Mouse (Mus musculus): ENCODE measurements at regions not wholly inside any gene's neighbourhood (a gene's known extent, or its start where the extent isn't known, plus 50 kb on each side); places are given as distances from the start of the nearest gene placed in this dataset.
"Not testable (repeated sequence)": the region's sequence is repeated elsewhere in the genome, so short reads cannot be mapped to it uniquely, and the experiment has no call there.

DNA sequence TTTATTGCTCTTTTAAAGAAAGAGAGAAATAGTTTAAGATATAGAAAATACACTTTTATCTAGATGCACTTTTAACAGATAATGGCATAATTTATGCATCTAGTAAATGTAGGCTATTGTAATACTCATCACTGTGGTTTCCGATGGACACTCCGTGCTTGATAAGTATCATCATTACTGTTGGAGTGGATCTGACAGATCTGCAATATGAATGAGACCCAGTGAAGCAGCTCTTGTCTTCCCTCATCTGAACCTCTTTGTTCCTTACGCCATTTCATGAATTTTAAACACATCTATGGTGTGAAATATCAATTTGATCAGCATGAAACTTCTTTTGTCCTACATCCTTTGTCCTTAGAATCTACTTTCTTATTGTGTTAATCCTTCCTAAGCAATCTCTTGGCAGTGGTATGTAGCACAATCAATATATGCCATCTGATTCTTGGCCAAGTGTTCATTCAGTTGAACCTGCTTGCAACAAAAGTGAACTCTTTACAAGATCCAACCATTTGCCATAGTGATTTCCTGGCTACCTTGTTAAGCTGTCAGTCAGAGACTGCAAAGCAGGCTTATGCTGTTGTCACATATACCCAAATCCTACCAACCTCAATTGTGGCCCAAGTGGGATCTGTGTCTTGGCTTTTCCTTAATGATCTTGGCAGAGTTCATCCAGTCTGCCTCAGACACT lies 452.0 kb upstream of the Dab2 start:
- no peak for DNase-seq (ENCODE audit: low read depth, low spot score)

DNA sequence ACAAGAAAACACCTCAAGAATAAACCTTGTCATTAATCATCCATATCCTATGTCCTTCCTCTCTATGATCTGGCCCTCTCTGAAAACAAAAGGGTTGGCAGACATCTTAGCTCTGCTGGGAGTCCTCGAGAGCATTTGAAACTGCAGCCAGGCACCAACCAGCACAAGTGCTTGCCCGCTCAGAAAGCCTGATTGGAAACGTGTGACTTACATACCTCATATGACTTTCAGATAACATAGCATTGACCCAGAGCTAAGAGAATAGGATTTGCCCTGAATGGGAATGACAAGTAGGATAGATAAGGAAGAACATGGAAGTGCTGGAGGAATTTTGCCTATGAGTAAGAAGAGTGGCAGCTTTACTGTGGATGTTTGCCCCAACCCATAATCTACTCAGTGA lies 447.1 kb upstream of the Dab2 start:
- DNase-seq (ENCODE audit: low read depth, low spot score): no peak

DNA sequence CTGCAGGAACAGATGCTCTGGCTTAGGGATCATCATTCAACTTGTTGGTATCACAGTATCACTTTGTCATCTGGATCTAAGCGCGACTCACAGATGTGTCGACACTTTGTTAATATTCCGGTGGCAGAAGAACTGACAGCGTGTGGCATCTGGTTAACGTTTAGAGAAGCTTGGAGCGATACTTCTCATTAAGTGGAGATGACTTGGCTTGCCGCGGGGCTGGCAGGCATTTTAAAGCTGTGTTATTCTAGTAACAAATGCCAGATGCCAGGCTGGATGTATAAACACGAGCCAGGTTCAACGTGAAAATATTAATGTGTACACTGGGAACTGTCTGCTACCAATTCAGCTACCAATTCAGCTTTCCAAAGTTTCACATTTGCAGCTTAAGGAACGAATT lies 430.3 kb upstream of the Dab2 start:
- peak; percentile 17 for DNase-seq (ENCODE audit: low read depth, low spot score)

DNA sequence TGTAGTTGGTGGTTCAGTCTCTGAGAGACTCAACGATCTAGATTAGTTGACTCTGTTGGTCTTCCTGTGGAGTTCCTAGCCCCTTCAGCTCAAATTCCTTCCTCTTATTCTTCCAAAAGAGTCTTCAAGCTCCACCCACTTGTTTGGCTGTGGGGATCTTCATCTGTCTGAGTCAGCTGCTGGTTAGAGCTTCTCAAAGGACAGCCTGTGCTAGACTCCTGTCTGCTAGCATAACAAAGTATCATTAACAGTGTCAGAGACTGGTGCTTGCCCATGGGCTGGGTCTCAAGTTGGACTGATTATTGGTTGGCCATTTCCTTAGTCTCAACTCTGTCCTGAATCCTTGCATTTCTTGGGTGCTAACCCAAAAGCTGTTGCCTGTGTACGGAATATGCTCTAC lies 429.7 kb upstream of the Dab2 start:
- DNase-seq (ENCODE audit: low read depth, low spot score): no peak

DNA sequence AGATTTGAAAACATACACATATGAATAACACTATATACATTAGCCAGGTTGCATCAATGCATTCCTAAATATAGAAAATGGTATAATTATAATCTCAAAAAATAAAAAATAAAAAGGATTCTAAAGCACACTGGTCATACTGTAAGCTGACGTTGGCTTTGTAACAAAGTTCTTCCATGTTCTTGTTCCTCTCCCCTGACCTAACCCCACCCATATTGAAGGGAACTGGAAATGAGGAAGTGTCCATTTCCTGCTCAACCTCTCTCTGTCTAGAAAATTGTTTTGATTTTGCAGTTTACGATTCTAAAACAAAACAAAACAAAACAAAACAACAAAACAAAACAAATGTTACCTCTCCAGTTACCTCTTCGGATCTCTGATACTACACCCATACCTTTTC lies 427.5 kb upstream of the Dab2 start:
- DNase-seq (ENCODE audit: low read depth, low spot score): no peak

DNA sequence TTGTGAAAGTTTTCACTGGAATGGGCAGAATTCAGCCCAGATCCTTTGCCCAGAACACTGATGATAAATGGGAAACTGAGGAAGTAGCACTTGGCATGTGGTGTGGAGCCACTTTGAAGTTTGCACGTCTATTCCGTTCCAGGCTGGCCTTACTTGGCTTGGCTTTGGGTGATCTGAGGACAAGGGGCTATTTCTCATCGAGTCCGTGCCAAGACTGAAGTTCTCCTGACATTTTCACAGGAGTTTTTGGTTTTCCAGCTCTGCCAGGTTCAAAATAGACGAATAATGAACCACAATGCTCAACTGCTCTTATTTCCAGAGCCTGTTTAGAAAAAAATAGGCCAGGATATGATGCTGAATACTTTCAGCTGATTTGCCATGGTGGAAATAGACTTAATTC lies 421.8 kb upstream of the Dab2 start:
- no peak for DNase-seq (ENCODE audit: low read depth, low spot score)

DNA sequence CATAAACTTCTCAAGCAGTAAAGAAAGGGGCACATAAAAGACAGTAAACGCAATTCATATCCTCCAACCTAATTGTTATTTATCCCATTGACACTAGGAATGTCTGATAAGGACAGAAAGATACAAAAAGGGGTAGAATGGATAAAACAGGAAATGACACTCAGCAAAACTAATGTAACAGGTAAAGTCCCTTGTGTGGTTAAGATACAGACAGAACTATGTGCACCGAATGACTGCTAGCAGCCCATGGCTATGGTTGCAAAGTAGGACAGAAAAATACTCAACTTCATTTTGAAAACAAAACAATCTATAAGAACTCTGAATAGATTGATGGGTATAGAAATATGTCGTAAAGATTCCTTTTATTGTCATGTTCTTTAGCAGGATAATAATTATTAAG lies 408.4 kb upstream of the Dab2 start:
- no peak for DNase-seq (ENCODE audit: low read depth, low spot score)

DNA sequence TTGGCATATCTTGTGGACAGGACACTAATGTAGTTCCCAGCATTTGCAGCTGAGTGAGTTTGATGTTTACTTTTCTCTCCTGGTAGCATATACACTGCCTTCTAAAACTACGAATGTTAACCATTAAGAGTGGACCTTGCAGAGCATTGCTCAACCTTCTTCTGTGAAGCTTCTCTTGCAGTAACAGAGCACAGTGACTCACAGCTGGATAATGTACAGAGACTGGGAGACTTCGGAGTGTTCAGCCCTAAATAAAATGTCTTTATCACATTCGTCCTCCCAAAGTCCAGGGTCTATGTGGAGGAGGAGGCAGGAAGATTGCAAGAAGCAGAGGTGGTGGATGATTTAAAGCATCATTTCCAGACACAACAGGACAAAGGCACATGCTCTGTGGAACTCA lies 407.6 kb upstream of the Dab2 start:
- DNase-seq (ENCODE audit: low read depth, low spot score): no peak

DNA sequence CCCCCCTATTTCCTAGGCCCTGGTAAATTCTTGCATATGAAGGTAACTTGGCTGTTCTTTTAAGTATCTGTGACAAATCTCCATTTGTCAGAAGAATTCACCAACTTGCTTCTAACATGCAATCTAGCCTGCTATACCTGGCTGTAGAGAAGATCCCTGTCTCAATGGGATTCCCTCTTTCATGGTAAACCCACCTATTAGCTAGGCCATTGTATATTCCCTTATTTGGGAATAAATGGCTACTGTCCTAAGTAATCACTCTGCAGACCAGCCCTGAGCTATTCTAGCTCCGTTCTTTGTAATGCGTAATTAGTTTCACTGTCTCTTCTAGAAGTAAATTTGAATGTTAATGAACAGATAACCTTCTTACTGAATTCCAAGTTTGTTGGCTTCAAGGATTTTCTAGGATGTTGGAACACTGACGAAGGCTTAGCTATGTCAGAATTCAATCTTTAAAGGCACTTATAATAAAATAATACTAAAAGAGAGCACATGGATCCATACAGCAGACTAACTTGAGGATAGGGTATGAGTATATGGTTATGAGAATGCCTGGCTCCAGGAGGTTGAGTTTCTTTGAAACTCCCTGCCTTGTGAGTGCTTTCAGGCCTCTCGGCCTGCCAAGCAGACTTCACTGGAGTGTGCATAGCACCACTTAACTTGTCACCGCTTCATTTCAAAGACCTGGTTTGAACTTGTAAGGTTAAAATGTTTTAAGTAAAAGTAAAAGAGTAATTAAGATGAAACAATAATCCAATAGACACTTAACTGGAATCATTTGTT lies 403.7 kb upstream of the Dab2 start:
- DNase-seq (ENCODE audit: low read depth, low spot score): not testable (repeated sequence)

DNA sequence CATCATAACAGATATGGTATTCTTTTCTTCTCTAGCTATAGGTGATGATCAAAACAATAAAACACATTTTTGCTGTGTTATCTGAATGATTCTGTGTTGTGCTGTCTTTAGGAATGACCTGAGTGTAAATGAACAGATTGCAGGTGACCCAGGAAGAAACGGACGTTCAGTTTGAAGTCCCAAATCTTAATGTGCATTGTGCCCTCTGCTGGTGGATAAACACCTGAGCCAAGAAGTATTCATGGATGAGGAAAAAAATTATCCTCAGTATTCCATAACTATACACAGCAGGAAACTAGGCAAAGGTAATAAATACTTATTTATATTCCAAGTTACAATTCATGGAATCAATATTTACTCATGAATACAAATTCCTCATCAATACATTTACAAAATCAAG lies 384.3 kb upstream of the Dab2 start:
- DNase-seq (ENCODE audit: low read depth, low spot score): peak; percentile 27

DNA sequence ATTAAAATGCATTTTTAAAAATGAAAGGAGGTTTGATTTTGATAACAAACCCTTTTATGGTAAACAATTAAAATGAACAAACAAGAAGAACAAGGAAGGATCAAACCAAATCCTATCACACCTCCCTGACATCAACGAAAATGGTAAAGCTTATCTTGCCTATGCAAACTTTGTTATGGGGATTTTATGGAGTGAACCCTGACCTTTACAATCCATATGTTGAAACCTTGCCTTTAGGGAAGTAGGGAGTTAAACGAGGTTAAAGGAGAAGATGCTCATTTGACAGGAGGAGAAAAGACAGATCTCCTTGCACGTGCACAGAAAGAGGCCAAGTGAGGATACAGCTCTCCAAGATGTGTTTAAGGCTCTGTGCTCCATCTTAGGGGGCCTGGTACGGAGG lies 379.5 kb upstream of the Dab2 start:
- DNase-seq (ENCODE audit: low read depth, low spot score): no peak

DNA sequence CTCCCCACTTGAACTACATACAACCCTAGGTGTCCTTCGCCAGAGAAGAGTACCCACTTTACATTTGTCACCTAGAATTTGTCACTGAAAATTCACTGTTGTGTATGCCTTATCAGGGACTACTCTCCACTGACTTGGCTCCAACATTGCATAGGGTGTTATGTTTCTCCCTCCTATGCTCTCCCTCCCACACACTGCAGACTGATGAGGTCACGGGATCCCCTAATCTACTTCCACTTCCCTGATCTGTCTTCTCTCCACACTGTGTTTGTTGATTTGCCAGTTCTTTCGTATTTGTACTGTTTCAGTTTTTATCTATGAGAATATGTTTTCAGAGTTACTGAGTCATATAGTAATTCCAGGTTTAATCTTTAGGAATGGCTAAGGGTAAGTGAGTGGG lies 371.8 kb upstream of the Dab2 start:
- no peak for DNase-seq (ENCODE audit: low read depth, low spot score)

DNA sequence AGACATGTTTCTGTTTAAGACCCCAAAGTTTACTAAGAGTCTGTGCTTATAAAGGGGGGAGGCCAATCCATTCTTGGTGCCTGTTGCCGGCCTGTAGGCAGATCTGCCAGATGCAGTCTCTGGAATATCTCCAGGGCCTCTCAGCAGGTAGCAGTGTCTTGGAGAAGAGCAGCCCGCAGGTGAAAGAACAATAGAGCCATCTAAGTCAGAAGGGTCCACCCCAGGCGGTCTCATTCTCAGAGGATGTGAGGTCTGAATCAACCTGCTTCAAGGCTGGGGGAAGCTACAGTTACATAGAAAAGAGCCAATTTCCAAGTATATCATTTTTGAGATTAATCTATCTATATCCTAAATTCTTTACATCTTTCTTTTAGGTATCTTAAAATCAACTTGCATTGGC lies 366.0 kb upstream of the Dab2 start:
- no peak for DNase-seq (ENCODE audit: low read depth, low spot score)

DNA sequence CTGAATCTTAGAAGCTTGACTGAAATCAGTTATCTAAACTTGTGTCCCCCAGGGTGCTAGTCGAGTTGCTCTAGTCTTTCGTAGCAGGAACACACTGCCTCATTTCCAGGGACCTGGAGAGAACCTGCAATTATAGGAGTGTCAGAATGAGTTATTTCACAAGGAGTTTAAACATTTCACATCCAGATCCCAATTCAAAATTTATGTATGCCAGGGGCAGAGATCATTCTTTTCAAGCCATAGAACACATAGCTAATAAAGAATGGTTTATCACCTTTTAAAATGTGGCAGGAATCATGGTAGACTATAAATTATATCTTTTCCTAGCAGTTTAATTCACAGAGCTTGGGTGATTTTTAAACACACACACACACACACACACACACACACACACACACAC lies 358.6 kb upstream of the Dab2 start:
- peak; percentile 35 for DNase-seq (ENCODE audit: low read depth, low spot score)

DNA sequence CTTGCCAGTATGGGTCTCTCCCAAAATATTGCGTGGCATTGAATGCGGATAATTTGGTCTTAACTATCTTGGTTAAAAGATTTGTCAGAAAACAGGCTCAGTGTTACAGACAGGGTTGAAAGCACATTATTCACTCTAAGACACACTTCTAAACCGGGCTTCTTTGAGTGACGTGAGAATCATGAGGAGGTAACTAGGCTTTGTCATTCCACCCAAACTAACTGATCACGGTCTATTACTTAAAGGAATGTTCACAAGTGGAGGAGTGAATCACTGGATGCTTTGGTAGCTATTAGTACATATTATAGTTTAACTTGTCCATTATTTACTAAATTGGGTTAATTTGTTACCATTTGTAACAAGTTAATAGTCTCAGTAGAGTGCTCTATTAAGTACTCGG lies 352.9 kb upstream of the Dab2 start:
- DNase-seq (ENCODE audit: low read depth, low spot score): no peak

DNA sequence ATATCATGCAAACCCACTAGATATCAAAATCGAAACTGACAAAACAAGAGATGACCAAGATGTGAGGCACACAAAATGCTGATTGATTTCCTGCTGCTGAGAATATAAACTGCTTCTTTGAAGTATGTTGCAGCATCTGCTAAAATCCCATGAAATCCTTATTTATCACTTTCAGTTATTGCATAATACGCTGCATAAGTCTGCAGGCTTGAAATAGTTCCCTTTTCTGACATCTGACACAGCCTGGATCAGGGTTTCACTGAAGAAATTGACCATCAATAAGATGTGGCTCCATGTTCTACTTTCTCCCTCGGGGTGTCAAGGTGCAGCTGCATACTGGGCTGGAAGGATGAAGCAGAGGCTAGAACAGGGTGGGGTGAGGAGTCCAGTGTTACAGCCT lies 348.7 kb upstream of the Dab2 start:
- DNase-seq (ENCODE audit: low read depth, low spot score): no peak

DNA sequence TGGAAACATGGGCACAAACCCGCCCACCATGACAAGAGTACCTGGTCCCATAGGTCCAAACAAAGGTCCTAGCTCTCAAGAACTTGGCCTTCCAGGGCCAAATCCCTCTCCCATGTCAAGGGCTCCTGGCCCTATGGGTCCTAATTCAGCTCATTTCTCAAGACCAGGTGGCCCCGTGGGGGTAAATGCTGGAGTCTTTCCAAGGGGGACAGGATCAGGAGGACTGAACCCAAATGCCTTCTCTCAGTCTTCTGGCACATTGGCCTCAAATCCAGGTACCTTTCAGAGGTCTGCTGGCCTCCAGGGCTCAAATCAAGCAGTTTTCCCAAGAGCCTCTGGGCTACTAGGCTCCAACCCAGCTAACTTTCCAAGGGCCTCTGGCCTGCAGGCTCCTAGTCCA lies 347.9 kb upstream of the Dab2 start:
- not testable (repeated sequence) for DNase-seq (ENCODE audit: low read depth, low spot score)

DNA sequence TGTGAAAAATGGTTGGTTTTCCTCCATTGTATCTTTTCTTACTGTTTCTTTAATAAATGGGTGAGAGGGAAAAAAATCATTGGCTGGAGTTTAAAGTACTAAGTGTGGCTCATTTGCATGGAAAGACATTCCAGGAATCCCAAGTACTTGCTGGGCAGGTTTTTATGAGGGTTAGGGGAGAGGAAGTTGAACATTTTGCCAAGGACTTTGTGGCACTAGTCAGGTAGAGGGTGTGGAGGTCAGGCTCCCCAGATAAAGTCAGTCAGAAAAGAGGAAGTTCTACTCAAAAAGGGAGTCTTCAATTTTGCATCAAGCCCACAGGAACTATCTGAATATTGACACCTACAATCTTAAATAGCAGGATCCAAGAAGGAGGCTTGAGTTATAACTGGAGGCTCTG lies 346.5 kb upstream of the Dab2 start:
- DNase-seq (ENCODE audit: low read depth, low spot score): no peak

DNA sequence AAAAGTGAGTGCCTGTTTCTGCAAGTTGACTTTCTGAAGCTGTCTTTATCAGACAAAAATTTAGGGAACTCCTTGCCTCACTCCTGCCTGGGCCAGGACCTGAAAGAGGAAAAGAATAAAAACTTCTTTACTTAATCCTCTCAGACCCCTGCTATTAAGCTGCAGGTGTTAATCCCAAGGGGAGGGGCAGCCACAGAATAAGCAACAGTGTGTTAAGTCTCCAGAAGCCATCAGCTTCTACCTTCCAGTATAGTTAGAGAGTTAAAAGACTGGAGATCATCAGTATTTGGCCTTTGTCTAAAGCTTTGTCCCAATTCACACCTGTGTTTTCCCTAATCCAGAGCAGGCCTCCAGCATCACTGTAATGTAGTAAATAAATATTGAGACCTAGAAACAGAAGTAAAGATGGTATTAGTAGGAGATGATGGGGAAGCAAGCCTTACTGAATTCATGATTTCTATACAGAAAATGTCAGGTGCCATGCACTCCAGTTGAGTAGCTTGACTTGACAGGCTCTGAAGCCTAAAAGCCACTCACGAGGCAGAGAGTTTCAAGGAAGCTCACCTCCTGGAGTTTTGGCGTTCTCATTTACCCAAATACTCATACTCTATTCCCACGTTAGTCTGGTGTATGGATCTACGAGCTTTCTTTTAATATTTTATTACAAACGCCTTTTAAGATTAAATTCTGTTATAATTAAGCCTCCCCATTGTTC lies 308.1 kb upstream of the Dab2 start:
- no peak for DNase-seq (ENCODE audit: low read depth, low spot score)

DNA sequence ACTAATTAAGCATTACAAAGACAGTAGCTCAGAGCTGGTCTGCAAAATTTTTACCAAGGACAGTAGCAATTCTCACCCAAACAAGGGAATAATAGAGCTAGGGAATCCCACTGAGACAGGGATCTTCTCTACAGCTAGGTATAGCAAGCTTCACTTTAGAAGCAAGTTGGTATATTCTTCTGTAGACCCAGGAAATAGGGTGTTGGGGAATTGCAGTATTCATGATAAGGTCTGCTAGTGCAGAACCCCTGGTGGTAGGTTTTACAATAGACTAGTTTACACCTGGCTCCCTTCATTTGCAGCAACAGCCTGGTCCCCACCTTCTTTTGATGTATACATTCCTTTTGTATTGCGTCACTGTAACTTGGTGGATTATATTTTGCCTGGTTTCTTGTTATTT lies 307.4 kb upstream of the Dab2 start:
- DNase-seq (ENCODE audit: low read depth, low spot score): not testable (repeated sequence)

DNA sequence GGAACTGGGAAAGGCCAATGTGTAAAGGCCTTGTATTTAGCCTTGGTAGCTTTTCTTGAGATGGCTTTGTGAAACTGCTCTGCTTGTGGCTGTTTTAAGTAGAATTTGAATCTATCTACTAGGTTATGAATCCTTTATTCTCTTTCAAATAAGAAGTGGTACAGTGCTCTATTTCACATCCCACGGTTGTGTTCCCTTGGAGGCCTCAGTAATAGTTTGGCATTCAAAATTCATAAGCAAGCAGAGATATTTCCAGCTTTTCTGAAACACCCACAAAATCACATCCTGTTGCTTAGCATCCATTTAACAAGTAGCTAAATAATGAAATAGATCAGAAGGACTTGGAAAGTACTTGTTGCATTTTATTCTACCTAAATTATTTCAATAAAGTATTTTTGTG lies 298.8 kb upstream of the Dab2 start:
- no peak for DNase-seq (ENCODE audit: low read depth, low spot score)

DNA sequence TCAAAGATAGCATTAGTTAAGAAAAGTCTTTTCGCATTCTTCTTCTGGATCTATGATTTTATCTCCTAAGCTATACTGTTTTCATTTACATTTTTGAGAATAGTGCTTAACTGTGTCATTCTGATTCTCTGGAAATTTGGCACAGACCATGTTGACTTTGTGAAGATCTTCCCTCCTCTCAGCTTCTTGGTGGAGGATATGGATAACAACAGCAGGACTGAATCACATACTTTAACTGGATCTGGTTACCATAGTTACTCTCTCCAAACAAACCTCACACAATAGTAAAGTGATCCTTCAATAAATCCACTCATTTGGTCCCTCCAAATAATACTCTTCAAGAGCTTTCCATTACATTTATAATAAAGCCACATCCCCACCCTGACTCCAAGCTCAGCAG lies 298.2 kb upstream of the Dab2 start:
- DNase-seq (ENCODE audit: low read depth, low spot score): no peak

DNA sequence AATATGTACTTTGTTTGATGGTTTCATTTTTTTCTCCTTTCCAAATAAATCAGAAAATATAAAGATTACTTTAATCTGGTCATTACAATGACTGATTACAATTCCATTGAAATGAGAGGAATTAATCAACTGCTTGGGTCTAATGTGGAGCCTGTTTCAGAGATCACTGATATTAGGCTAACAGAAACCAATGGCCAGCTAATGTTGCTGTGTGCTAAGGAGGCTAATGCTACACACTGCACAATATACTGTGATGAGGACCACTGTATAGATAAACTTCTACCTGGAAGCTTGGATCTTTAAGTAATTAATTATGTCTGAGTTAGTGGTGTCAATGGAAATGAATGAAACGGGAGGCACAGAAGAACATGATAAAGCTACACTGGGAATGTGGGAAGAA lies 284.6 kb upstream of the Dab2 start:
- DNase-seq (ENCODE audit: low read depth, low spot score): no peak

Data from embryo, embryonic 11.5 days (tissue).